Mouse (Mus musculus) regulatory T cell (primary cell): ENCODE measurements at regions not wholly inside any gene's neighbourhood (a gene's known extent, or its start where the extent isn't known, plus 50 kb on each side); places are given as distances from the start of the nearest gene placed in this dataset.

Experiments
- in situ Hi-C: fragments of 300-600 bp; cut with MboI, MseI; formaldehyde crosslinking; loops from one replicate; pipeline ENCODE4 v1.15.1; 2025; ENCODE audit warnings: high pct_unique_total_duplicates

DNA sequence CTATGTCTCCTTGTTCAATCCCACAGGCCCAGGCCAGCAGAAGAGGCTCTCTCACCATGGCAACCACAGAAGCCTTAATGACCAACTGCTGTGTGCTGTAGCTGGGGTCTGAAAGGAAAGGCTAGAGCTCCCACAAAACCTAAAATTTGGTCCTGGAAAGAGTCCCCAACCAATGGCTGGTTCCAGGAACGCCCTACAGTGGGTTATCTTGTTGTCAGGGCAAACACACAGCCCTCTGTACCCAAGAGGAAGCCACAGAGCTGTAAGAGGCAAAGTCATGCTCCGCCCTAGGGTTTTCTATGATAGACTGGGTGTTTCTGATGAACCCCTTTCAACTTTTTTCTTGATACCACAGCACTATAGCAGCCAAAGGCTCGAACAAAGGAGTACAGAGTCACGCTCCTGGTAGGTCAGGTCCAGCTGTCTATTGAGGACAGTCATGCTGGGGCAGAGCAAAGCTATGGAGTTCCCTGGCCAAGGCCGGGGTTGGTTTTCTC lies 392.0 kb downstream of the Sox9 start:
- in situ Hi-C loops = loop anchor here (25.0 kb wide), 1 partner anchor 1512 kb away; no protein-coding TSS in a partner anchor

DNA sequence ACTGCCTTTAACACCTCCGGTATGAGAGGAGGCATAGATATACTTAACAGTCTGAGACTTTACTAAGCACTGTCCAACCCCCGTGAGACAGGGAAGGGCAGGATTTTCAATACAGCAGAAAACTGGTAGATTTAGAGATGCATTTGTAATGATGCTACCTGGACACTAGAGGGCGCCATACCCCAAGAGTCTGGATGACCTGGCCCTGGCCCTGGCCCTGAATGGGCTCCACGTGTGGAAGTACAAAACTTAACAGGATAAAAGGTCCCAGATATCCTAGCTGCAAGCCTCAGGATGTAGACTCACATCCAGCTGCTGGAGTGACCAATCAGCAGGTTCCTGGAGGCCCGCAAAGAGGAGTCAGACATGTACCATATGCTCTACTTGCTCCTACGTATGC lies 393.3 kb downstream of the Sox9 start:
- in situ Hi-C loops = loop anchor here (5.0 kb wide), 2 partner anchors 122 to 232 kb away; no protein-coding TSS in a partner anchor

DNA sequence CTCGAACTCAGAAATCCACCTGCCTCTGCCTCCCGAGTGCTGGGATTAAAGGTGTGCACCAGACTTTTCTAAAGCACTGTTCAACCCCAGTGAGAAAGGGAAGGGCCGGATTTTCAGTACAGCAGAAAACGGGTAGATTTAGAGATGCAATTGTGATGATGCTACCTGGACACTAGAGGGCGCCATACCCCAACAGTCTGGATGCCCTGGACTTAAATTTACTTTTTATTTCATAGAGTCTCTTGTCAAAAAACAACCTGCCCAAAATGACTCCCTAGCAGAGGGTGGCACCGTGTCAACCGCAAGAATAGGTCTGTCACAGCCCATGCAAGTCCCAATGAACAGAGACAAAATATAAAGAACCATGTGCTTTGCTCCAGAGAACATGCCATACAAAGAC lies 394.2 kb downstream of the Sox9 start:
- in situ Hi-C loops = loop anchor here (5.0 kb wide), 2 partner anchors 121 to 231 kb away; no protein-coding TSS in a partner anchor

DNA sequence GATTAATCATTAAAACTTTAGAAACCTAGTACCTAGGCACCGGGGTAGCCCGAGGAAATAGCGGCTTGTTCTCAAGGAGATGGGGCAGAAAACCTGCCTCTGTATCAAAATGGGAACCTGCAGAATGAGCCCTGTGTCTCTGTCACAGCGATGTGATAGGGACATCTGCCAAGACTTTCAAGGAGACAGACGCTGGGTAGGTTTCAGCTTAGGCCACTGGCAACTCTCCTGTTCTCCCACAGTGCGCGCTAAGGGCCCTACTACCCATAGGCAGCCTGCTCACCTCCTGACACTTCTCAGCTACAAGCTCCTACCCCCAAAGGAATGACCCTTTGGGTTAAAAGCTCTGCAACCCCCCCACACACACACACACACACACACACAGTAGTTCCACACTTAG lies 396.4 kb downstream of the Sox9 start:
- in situ Hi-C loops = loop anchor here (5.0 kb wide), 2 partner anchors 119 to 229 kb away; no protein-coding TSS in a partner anchor

DNA sequence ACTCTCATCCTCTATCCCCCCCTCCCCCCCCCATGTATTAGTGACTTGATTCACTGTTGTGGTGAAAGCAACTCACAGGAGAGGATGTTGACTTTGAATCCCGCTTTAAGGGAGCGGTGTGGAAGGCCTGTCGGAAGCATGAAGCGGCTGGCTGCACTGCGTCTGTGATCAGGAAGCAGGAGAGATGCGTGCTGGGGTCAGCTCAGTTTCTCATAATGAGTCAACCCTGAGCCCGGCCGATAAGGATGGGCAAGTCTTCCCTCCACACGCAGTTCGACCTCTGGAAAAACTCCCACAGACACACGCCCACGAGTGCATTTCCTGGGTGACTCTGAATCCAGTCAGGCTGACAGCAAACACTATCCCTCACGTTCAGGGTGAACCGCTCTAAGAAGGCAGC lies 398.0 kb downstream of the Sox9 start:
- in situ Hi-C loops = loop anchor here (10.0 kb wide), 1 partner anchor 465 kb away; the partner anchor contains the start of gene Cog1

DNA sequence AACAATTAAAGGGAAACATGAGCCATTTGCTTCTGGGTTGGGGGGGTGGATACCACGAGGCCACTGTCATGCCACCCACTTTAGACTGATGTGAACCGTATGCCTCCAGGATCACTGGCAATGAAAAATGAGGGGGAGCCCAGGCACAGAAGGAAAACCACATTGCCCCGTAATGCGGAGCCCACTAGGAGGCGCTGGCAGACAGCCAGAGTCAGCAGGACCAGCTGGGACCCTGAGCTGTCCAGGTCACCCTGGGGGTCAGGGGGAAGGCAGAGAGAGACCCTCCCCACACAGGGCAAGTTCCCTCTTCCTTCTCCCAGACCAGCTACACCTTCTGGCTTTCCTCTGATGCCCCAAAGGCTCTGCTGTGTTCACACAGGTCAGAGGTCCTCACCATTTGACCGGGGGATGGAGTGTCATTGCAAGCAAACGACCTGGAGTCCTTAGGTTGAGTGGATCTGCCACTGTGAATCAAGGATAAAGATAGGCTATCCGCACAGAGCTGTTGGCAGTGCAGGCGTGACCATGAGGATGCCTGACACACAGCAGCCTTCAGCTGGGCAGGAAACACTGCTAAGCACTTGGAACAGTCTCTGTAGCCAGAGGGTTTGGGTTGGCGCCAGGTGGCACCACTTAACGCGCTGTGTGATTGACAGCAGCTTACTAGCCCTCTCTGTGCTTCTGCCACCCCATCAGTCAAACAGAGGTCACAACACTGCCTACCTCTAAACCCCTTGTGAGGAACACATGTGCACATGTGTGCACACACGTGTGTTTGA lies 400.2 kb downstream of the Sox9 start:
- in situ Hi-C loops = loop anchor here (10.0 kb wide), 1 partner anchor 463 kb away; the partner anchor contains the start of gene Cog1

DNA sequence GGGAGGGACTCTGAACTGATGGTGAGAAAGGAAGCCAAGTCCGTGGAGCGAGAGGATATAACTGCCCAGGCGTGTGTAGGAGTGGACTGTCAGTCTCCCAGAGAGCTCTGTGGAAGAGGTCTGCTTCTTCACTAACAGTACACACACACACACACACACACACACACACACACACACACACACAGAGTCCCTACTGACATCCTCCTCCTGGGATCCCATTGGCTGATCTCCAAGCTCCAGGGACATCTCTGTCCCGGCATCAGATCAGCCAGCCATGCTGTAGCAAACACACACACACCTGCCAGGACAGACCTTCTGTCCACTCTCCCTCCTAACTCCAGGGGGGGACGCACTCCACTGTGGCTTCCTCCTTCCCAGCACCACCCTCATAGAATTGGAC lies 401.5 kb downstream of the Sox9 start:
- in situ Hi-C loops = loop anchor here (10.0 kb wide), 1 partner anchor 461 kb away; the partner anchor contains the start of gene Cog1

DNA sequence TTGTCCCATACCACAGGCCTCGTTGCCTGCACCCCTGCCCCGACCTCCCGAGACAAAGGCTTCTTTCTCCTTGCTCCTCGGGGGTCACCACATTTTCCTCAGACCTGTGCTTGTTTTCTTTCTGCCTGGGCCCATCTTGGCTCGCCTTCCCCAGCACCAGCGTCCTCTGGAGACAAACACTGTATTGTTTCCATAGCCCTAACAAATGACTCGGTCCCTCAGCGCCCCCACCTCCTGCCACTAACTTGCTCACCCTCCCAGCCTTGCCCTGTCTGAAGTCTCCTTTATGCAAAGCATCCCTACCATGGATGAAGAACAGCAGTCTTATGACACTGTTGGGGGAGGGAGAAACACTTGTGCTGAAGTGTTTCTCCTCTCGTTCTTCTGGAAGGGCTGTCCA lies 402.1 kb downstream of the Sox9 start:
- in situ Hi-C loops = loop anchor here (10.0 kb wide), 1 partner anchor 461 kb away; the partner anchor contains the start of gene Cog1

DNA sequence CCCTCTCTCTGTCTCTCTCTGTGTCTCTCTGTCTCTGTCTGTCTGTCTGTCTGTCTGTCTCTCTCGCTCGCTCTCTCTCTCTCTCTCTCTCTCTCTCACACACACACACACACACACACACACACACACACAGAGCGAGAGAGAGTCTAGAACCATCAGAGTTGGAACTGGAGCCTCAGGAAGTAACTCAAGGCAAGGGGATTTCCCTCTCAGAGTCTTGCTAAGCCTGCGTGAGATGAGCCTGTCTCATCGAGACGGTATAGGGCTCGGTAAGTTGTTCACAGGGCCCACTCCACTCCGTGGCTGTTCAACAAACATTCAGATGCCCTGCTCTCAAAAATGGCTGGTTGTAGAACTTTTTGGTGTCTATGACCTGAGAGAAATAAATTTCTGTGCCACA lies 405.4 kb downstream of the Sox9 start:
- in situ Hi-C loops = loop anchor here (5.0 to 10.0 kb wide), 2 partner anchors 430 to 457 kb away; partner anchors contain the start of genes Cog1 and Sstr2

DNA sequence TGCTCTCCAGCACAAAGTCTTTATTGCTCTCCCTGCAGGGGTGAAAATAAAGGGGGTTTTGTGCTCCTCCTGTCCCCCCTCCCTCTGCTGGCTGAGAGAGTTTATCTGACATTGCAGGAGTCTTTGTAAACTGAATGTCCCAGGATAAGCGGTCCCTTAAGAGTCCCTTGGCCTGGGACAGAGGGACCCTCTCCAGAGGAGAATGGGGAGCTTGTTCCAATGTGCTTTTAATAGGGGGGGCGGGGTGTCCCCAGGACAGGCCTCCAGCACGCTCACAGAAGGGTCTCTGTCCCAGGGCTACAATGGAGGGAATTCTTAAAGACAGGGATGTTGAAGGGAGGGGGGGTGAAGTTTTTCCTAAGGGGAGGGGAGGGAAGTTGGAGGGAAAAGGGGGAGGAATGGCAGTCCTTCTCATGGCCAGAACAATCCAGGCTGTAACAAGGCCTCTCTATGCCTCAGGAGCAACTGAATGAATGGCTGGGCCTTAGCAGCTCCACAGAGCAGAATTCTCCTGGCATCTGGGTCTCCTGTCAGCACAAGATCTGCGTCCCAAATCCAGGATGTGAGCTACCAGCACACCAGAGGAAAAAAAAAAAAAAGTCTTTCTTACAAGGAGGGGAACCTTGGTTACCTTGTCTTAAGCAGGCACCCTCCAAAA lies 406.4 kb downstream of the Sox9 start:
- in situ Hi-C loops = loop anchor here (5.0 to 10.0 kb wide), 2 partner anchors 429 to 456 kb away; partner anchors contain the start of genes Cog1 and Sstr2

DNA sequence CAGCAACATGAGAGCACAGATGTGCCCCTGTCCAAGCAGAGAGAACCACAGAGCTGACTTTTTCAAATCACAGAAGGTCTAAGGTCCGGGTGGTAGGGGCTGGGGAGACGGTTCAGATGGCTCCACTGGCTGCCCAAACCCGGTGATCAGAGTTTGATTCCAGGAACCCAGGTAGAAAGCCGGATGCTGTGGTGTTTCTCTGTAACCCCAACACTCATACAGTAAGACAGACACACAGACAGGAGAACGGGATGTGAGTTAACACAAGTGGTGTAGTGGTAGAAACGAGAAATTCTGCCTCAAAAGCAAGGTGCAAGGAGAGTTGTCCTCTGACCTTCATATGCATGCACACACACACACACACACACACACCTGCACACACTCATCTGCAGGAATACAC lies 408.0 kb downstream of the Sox9 start:
- in situ Hi-C loops = no loop called here

DNA sequence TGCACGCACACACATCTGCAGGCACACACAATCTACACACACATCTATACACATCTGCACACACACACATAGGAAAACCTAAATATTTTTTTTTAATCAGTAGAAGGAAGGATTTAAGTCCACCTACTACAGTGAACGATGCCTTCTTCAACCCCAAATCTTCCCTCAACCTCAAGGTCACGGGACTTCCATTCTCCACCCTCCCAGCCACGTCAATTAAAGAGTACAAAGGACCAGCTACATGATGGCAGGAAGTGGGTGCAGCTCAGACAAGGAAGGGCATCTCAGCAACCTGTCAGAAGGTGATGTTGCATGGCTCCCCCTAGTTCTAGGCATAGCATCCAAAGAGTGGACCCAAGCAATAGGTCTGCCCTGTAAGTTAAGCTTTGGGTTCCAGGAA lies 408.5 kb downstream of the Sox9 start:
- in situ Hi-C loops = no loop called here

DNA sequence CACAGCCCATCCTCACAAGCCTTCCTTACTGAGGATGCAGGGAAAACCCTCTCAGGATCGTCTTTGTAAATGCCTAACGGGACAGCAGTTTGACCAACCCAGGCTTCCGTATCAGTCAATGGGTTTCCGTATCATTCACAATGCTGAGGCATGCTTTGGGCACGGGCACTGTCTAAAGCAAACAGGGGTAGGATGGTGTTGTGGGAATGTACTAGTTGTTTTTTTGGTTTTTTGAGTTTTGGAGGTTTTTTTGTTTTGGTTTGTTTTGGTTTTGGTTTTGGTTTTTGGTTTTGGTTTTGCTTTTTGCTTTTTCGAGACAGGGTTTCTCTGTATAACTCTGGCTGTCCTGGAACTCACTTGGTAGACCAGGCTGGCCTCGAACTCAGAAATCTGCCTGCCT lies 409.0 kb downstream of the Sox9 start:
- in situ Hi-C loops = no loop called here

DNA sequence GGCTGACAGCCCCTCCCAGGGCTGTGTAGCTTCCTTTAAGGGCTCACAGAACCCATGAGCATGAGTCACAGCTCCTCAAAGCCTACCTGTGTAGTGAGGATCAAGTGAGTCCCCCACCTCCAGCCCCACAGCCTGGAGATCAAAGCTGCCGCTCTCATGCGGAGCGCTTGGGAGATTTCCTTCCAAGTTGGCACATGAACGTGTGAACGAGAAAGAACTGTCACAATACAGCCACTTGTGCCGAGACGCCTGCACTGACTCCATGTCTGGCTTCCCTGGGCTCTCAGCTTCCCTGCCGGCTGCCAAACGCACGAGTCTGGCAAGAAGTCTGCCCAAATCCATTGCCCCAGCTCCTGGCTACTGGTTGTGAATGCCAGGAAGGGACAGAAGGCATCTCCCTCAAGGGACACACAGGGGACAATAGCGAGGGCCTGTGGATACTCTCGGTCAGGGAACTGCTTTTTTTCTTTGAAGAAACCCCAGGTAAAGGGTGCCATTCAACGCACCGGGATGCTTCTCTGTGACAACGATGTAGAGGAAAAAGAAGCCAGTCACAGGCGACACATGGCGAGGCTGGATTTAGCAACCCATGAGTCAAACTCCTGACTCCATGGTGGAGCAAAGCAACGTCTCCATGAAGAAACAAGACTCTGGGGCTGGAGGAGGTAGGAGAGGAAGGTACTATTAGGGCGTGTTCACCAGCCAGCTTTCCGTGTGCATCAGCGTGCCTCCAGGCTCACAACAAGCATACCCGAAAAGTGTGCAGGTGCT lies 410.2 kb downstream of the Sox9 start:
- in situ Hi-C loops = no loop called here

DNA sequence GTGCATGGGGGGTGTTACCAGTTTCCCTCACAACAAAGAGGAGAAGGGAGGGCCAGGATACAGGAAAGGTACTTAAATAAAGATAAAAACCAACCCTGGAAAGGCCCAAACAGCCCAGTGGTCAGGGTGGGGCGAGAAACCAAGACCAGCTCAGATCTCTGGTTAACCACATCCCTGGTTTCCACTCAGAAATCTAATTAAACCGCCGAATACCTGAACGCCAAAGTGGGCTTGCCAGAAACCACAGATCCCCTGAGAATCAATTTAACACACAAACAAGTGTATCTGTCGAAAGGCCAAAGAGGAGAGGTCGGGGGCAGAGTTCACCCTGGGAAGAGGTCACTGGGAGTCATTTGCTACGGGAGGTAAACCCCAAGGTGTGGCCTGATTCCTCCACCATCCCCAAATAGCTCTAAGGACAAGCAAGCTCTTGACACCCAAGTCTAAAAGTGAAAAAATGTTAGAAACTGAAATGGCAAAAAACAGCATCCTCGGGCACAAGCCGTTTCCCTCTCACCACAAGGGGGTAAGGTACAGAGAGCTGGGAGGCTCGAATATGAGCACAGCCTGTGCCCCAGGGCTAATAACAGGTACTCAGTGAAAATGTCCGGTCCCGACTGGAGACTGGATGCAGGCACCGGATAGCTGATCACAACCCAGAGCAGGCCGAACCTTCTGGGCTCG lies 412.3 kb downstream of the Sox9 start:
- in situ Hi-C loops = no loop called here
